Mouse (Mus musculus): ENCODE results near the gene Npdc1. TPM values are rescaled to one million over a fixed set of nuclear protein-coding genes. Genes with fewer than 3 reads are reported as not detected.

Npdc1 gene
- polyA plus RNA-seq, 1 experiment from 2014 or later: 496 TPM

- no peak overlapping the region for H3K4me2 ChIP-seq (ENCODE audit: low read depth, low read length)
- no peaks in the 10 kb centered on the region for H3K9me3 ChIP-seq (ENCODE audit: control insufficient read depth, low read length)
- no peak overlapping the region for H3K4me3 ChIP-seq (ENCODE audit: low read depth, low read length)
- H3K27ac ChIP-seq (ENCODE audit: low read depth, low read length): no peak overlapping the region
- no peaks in the 10 kb centered on the region for H3K4me1 ChIP-seq (ENCODE audit: control insufficient read depth, insufficient read depth, low read length)
- no peak overlapping the region for H3K9ac ChIP-seq (replicated peaks; ENCODE audit: low read depth, low read length)
- WGBS: 82% methylated on average over 5 of the region's 5 CpGs
- ATAC-seq (ENCODE audit: low read depth): no peak
- H3K27me3 ChIP-seq (ENCODE audit: control insufficient read depth, insufficient read depth, low read length): no peaks in the 10 kb centered on the region
- no peaks in the 10 kb centered on the region for H3K36me3 ChIP-seq (ENCODE audit: control insufficient read depth, insufficient read depth, low read length)
These were observed 14.7 kb upstream of the Npdc1 start for GRCm38 (mm10) chr2:25384492-25384891.

GRCm38 (mm10) chr2:25391266-25391665, 7.9 kb upstream of the Npdc1 start:
- no peak for ATAC-seq (ENCODE audit: low read depth)
- Histone ChIP-seq H3K9me3 (ENCODE audit: control insufficient read depth, low read length) (no peaks in the 10 kb centered on the region), H3K27me3 (ENCODE audit: control insufficient read depth, insufficient read depth, low read length) (peaks cover 14% of the 10 kb centered on the region), H3K4me2 (ENCODE audit: low read depth, low read length) (no peak overlapping the region), H3K36me3 (ENCODE audit: control insufficient read depth, insufficient read depth, low read length) (no peaks in the 10 kb centered on the region), H3K4me3 (ENCODE audit: low read depth, low read length) (no peak overlapping the region), H3K27ac (ENCODE audit: low read depth, low read length) (no peak overlapping the region), H3K4me1 (ENCODE audit: control insufficient read depth, insufficient read depth, low read length) (peaks cover 6% of the 10 kb centered on the region; the same call in 1 of the 2 replicates), H3K9ac (replicated peaks; ENCODE audit: low read depth, low read length) (no peak overlapping the region)
- WGBS: 68% methylated on average over 5 of the region's 5 CpGs

DNA sequence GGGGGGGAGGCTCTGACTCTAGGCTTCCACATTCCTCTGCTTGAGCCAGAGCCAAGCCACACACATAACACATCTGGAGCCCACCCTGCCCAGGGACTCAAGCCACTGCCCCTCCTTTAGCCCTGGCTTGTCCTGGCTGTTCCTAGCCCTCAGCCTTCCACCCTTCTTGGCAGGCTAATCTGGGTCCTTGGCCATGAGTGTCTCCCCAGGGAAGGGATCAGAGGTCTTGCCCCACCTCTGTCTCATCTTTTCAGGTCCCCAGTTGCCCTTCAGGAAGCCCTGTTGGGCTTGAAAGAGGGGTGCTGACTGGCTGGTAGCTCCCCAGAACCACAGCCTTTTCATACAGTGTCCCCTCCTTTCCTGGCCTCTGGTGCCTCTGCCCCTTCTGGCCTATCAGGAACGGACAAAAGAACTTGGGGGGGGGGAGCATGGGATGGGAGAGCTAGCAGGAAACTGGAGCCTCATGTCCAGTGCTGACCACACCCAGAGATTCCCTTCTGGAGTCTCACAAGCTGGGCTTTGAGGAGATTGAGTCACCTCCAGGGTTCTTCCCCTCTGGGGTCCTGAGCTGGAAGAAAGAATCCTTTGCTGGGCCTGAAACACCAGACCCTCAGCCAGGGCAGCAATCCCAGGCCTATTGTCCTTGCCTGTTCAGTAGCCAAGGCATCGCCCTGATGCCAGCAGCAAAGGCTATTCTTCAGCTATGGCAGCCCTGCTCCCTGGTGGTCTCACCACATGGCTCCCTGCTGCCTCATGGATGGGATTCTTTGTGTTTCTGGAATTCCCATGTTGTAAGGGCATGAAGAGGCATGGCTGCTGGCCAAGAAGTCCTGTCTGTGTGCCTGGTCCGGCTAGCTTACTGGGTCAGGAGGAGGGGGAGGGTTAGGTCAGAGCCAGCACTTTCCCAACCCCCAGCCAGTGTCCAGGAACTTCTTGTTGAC, 4.6 kb upstream of the Npdc1 start:
- WGBS: 32% methylated on average over 3 of the region's 3 CpGs
- Histone ChIP-seq H3K4me3 (ENCODE audit: low read depth, low read length) (no peak overlapping the region), H3K9ac (replicated peaks; ENCODE audit: low read depth, low read length) (no peak overlapping the region), H3K27me3 (ENCODE audit: control insufficient read depth, insufficient read depth, low read length) (peaks cover 39% of the 10 kb centered on the region), H3K4me1 (ENCODE audit: control insufficient read depth, insufficient read depth, low read length) (peaks cover 6% of the 10 kb centered on the region; the same call in 1 of the 2 replicates), H3K4me2 (ENCODE audit: low read depth, low read length) (no peak overlapping the region), H3K27ac (ENCODE audit: low read depth, low read length) (no peak overlapping the region), H3K36me3 (ENCODE audit: control insufficient read depth, insufficient read depth, low read length) (no peaks in the 10 kb centered on the region), H3K9me3 (ENCODE audit: control insufficient read depth, low read length) (no peaks in the 10 kb centered on the region)
- ATAC-seq (ENCODE audit: low read depth): 0 out of 2 replicates have a peak, but pooled peaks have one; percentile 31

DNA sequence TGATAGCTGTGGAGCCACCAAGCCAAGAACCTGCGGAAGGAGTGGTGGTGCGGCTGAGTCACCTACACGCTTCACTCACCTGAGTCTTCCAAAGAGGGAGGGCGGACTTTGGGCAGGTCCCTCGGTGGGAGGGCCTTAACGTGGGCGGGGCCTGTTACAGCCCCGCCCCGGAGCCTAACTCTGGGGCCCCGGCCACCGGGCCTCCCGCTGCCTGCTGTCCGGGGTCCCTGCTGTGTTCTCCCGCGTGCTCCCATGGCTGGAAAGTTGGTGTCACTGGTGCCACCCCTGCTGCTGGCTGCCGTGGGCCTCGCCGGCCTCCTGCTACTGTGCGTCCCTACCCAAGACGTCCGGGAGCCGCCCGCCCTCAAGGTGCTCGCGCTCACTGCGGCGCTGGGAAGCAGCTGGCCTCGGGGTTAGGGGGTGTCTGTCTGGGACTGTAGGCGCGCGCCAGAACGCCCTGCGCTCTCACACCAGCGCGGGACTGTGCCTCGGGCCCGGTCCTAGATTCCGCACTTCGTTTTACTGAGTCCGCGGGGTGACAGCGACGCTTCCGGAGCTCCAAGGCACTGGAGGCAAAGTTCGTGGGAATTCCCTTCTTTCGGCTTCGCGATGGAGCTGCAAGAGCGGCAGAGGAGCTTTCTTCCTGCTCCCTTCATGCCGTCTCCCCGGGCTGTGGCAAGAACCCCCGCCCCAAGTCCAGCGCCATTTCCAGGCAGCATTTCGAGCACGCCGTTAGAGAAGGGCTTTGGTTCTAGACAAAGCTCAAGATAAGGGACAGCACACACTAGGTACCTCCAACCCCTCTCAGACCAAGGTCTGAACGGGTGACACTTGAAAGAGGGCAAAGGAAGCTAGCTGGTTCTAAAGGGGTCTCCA, 3.2 kb upstream of the Npdc1 start, which contains the start of gene Entpd2:
Entpd2 (plus strand) TSS at position 154 of the 876 bp plus-strand sequence.
- H3K4me3 ChIP-seq (ENCODE audit: low read depth, low read length): peak within 1 kb of the TSS; percentile 26
- peaks cover 44% of the 10 kb centered on the region for H3K27me3 ChIP-seq (ENCODE audit: control insufficient read depth, insufficient read depth, low read length)
- 2% methylated on average over 57 of the region's 57 CpGs for WGBS
- peak within 1 kb of the TSS; percentile 47 for H3K4me2 ChIP-seq (ENCODE audit: low read depth, low read length)
- no peak within 1 kb of the TSS for H3K27ac ChIP-seq (ENCODE audit: low read depth, low read length)
- no peaks in the 10 kb centered on the region for H3K9me3 ChIP-seq (ENCODE audit: control insufficient read depth, low read length)
- H3K36me3 ChIP-seq (ENCODE audit: control insufficient read depth, insufficient read depth, low read length): no peaks in the 10 kb centered on the region
- no peak for ATAC-seq (ENCODE audit: low read depth)
- no peak within 1 kb of the TSS for H3K9ac ChIP-seq (replicated peaks; ENCODE audit: low read depth, low read length)
- peaks cover 11% of the 10 kb centered on the region; the same call in 1 of the 2 replicates for H3K4me1 ChIP-seq (ENCODE audit: control insufficient read depth, insufficient read depth, low read length)

- H3K4me3 ChIP-seq (ENCODE audit: low read depth, low read length): peak overlapping the region; percentile 26; the same call in 1 of the 2 replicates
- WGBS: 37% methylated on average over 3 of the region's 3 CpGs
- H3K36me3 ChIP-seq (ENCODE audit: control insufficient read depth, insufficient read depth, low read length): no peaks in the 10 kb centered on the region
- no peak overlapping the region for H3K9ac ChIP-seq (replicated peaks; ENCODE audit: low read depth, low read length)
- H3K4me1 ChIP-seq (ENCODE audit: control insufficient read depth, insufficient read depth, low read length): peaks cover 11% of the 10 kb centered on the region; the same call in 1 of the 2 replicates
- no peak overlapping the region for H3K27ac ChIP-seq (ENCODE audit: low read depth, low read length)
- H3K27me3 ChIP-seq (ENCODE audit: control insufficient read depth, insufficient read depth, low read length): peaks cover 44% of the 10 kb centered on the region
- peak overlapping the region; percentile 47; the same call in 1 of the 2 replicates for H3K4me2 ChIP-seq (ENCODE audit: low read depth, low read length)
- H3K9me3 ChIP-seq (ENCODE audit: control insufficient read depth, low read length): no peaks in the 10 kb centered on the region
- ATAC-seq (ENCODE audit: low read depth): no peak
These were observed 2.6 kb upstream of the Npdc1 start for GRCm38 (mm10) chr2:25396597-25396983.

- no peak for ATAC-seq (ENCODE audit: low read depth)
- Histone ChIP-seq H3K9me3 (ENCODE audit: control insufficient read depth, low read length) (no peaks in the 10 kb centered on the region), H3K4me2 (ENCODE audit: low read depth, low read length) (no peak overlapping the region), H3K27me3 (ENCODE audit: control insufficient read depth, insufficient read depth, low read length) (peaks cover 44% of the 10 kb centered on the region), H3K9ac (replicated peaks; ENCODE audit: low read depth, low read length) (no peak overlapping the region), H3K27ac (ENCODE audit: low read depth, low read length) (no peak overlapping the region), H3K36me3 (ENCODE audit: control insufficient read depth, insufficient read depth, low read length) (no peaks in the 10 kb centered on the region), H3K4me1 (ENCODE audit: control insufficient read depth, insufficient read depth, low read length) (peaks cover 11% of the 10 kb centered on the region; the same call in 1 of the 2 replicates), H3K4me3 (ENCODE audit: low read depth, low read length) (no peak overlapping the region)
- 60% methylated on average over 1 of the region's 1 CpGs for WGBS
These were observed 2.1 kb upstream of the Npdc1 start for GRCm38 (mm10) chr2:25397010-25397409.

GRCm38 (mm10) chr2:25398065-25398464, 1.1 kb upstream of the Npdc1 start:
- 88% methylated on average over 7 of the region's 7 CpGs for WGBS
- H3K4me3 ChIP-seq (ENCODE audit: low read depth, low read length): no peak overlapping the region
- no peak overlapping the region for H3K27ac ChIP-seq (ENCODE audit: low read depth, low read length)
- no peak overlapping the region for H3K9ac ChIP-seq (replicated peaks; ENCODE audit: low read depth, low read length)
- H3K27me3 ChIP-seq (ENCODE audit: control insufficient read depth, insufficient read depth, low read length): peaks cover 44% of the 10 kb centered on the region
- H3K4me2 ChIP-seq (ENCODE audit: low read depth, low read length): no peak overlapping the region
- no peak for ATAC-seq (ENCODE audit: low read depth)
- H3K36me3 ChIP-seq (ENCODE audit: control insufficient read depth, insufficient read depth, low read length): no peaks in the 10 kb centered on the region
- H3K4me1 ChIP-seq (ENCODE audit: control insufficient read depth, insufficient read depth, low read length): peaks cover 11% of the 10 kb centered on the region; the same call in 1 of the 2 replicates
- H3K9me3 ChIP-seq (ENCODE audit: control insufficient read depth, low read length): no peaks in the 10 kb centered on the region

DNA sequence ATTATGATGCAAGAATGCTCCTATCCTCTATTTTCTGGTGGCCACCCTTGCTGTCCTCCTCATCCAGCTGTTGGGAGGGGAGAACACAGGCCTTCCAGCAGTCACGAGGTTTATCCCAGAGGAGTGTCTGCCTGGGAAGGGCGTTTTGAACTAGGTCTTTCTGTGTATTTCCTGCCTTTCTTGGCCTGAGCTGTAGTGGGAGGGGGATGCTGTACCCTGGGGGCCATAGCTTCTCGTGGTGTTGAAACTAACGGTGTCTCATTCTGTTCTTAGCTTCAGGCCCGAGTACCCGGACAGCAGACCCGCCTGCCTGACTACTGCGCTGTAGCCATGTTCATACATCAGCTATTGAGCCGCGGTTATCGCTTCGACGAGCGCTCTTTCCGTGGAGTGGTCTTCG, 1.1 kb downstream of the Npdc1 start:
- Histone ChIP-seq H3K9ac (replicated peaks; ENCODE audit: low read depth, low read length) (no peak overlapping the region), H3K4me1 (ENCODE audit: control insufficient read depth, insufficient read depth, low read length) (peaks cover 24% of the 10 kb centered on the region), H3K4me3 (ENCODE audit: low read depth, low read length) (peak overlapping the region; percentile 9; the same call in 1 of the 2 replicates), H3K27ac (ENCODE audit: low read depth, low read length) (no peak overlapping the region), H3K9me3 (ENCODE audit: control insufficient read depth, low read length) (no peaks in the 10 kb centered on the region), H3K27me3 (ENCODE audit: control insufficient read depth, insufficient read depth, low read length) (peaks cover 38% of the 10 kb centered on the region), H3K36me3 (ENCODE audit: control insufficient read depth, insufficient read depth, low read length) (no peaks in the 10 kb centered on the region), H3K4me2 (ENCODE audit: low read depth, low read length) (peak overlapping the region; percentile 46)
- no peak for ATAC-seq (ENCODE audit: low read depth)
- 22% methylated on average over 16 of the region's 16 CpGs for WGBS
